ENCODE assay signal across 8 mouse cellular contexts in genomic region chr13:21158071-21158470, GRCm38 (mm10). TPM values are rescaled to one million over a fixed set of nuclear protein-coding genes. Genes with fewer than 3 reads are reported as not detected.
DNase-seq lines count a peak whose midpoint lies in the region; ATAC-seq and TF ChIP-seq lines count a peak whose summit lies in the region.

No protein-coding gene starts in this region.

- H3K36me3 ChIP-seq in lung, postnatal 0 days (ENCODE audit: insufficient read depth, low read length), result no peaks in the 10 kb centered on the region
- H3K36me3 ChIP-seq in limb, embryonic 13.5 days, result no peaks in the 10 kb centered on the region
- no peaks in the 10 kb centered on the region for H3K36me3 ChIP-seq in stomach, embryonic 14.5 days (ENCODE audit: control insufficient read depth, insufficient read depth, low read length)

- 0 out of 2 replicates have a peak, but pooled peaks cover 8% of the 10 kb centered on the region for H3K4me1 ChIP-seq in lung, postnatal 0 days (ENCODE audit: insufficient read depth, low read depth, low read length)
- 0 out of 2 replicates have a peak, but pooled peaks cover 5% of the 10 kb centered on the region for H3K4me1 ChIP-seq in limb, embryonic 13.5 days
- no peaks in the 10 kb centered on the region for H3K4me1 ChIP-seq in stomach, embryonic 14.5 days (ENCODE audit: control insufficient read depth, insufficient read depth, low read length)

- peak; percentile 22 for DNase-seq in cerebellum, adult 9-10 months
- DNase-seq in cerebellum, adult 11 months, result no peak
- no peak for DNase-seq in lung, postnatal 0 days (ENCODE audit: low spot score)
- DNase-seq in lung, postnatal 14 days, result no peak
- no peak for DNase-seq in kidney, postnatal 14 days
- no peak for DNase-seq in frontal cortex, postnatal 36 days (ENCODE audit: low spot score in 2 of 2)

- WGBS in lung, postnatal 0 days, result 10% methylated on average over 9 of the region's 9 CpGs
- 7% methylated on average over 9 of the region's 9 CpGs for WGBS in limb, embryonic 13.5 days
- WGBS in stomach, embryonic 14.5 days, result 12% methylated on average over 9 of the region's 9 CpGs

- no peak overlapping the region for H3K9ac ChIP-seq in lung, postnatal 0 days (replicated peaks; ENCODE audit: low read depth)
- no peak overlapping the region; the same call in 1 of the 2 replicates for H3K9ac ChIP-seq in limb, embryonic 13.5 days
- no peak overlapping the region for H3K9ac ChIP-seq in stomach, embryonic 14.5 days (replicated peaks; ENCODE audit: low read depth, low read length)

- no peak overlapping the region; the same call in 1 of the 2 replicates for H3K4me2 ChIP-seq in lung, postnatal 0 days (replicated peaks; ENCODE audit: low read depth, low read length)
- peak overlapping the region; percentile 96 for H3K4me2 ChIP-seq in limb, embryonic 13.5 days (replicated peaks)
- H3K4me2 ChIP-seq in stomach, embryonic 14.5 days (replicated peaks; ENCODE audit: low read depth, low read length), result peak overlapping the region; percentile 62

- H3K27ac ChIP-seq in lung, postnatal 0 days (ENCODE audit: low read length), result no peak overlapping the region
- H3K27ac ChIP-seq in limb, embryonic 13.5 days, result no peak overlapping the region
- no peak overlapping the region for H3K27ac ChIP-seq in stomach, embryonic 14.5 days (ENCODE audit: low read length)

- ATAC-seq in lung, postnatal 0 days, result no peak
- ATAC-seq in limb, embryonic 13.5 days (ENCODE audit: low FRiP score, low read depth), result no peak
- ATAC-seq in stomach, embryonic 14.5 days (ENCODE audit: insufficient number of reproducible peaks, insufficient read depth, low FRiP score, low read depth), result no peak

- H3K9me3 ChIP-seq in lung, postnatal 0 days (ENCODE audit: low read length), result no peaks in the 10 kb centered on the region
- H3K9me3 ChIP-seq in limb, embryonic 13.5 days, result no peaks in the 10 kb centered on the region
- H3K9me3 ChIP-seq in stomach, embryonic 14.5 days (ENCODE audit: control insufficient read depth, low read depth, low read length), result no peaks in the 10 kb centered on the region

- TF ChIP-seq CTCF in lung, postnatal 0 days (IDR thresholded peaks at IDR 0.05), result 0 out of 2 replicates have a peak, but pooled peaks have one; percentile 19

- no peak for TF ChIP-seq EP300 in lung, postnatal 0 days (IDR thresholded peaks at IDR 0.05)

- H3K27me3 ChIP-seq in lung, postnatal 0 days (replicated peaks; ENCODE audit: insufficient read depth, low read length), result no peaks in the 10 kb centered on the region
- no peaks in the 10 kb centered on the region; the same call in 1 of the 2 replicates for H3K27me3 ChIP-seq in limb, embryonic 13.5 days
- no peaks in the 10 kb centered on the region for H3K27me3 ChIP-seq in stomach, embryonic 14.5 days (ENCODE audit: control insufficient read depth, insufficient read depth, low read length)

- H3K4me3 ChIP-seq in lung, postnatal 0 days (ENCODE audit: low read depth, low read length), result no peak overlapping the region
- H3K4me3 ChIP-seq in limb, embryonic 13.5 days, result peak overlapping the region; percentile 64
- peak overlapping the region; percentile 49 for H3K4me3 ChIP-seq in stomach, embryonic 14.5 days (ENCODE audit: low read depth, low read length)

RNA-seq across cellular contexts. Expression of gene Olfr1368, which starts 12.4 kb away (rescaled TPM):
- polyA plus RNA-seq in lung, postnatal 0 days (2015; fragmentation: Nextera tagmentation; extraction: Ambion mirVana), result not detected in 2 replicates
- not detected in 2 replicates for polyA plus RNA-seq in limb, embryonic 13.5 days (2015; fragmentation: Nextera tagmentation; extraction: Ambion mirVana)
- not detected in 2 replicates for polyA plus RNA-seq in stomach, embryonic 14.5 days (2014; fragmentation: Nextera tagmentation; extraction: Ambion mirVana)

RNA-seq across cellular contexts. Expression of gene Trim27, which starts 21.2 kb away (rescaled TPM):
- 61.2 and 63.3 TPM in 2 replicates for polyA plus RNA-seq in lung, postnatal 0 days (2015; fragmentation: Nextera tagmentation; extraction: Ambion mirVana)
- polyA plus RNA-seq in limb, embryonic 13.5 days (2015; fragmentation: Nextera tagmentation; extraction: Ambion mirVana), result 139 and 140 TPM in 2 replicates
- polyA plus RNA-seq in stomach, embryonic 14.5 days (2014; fragmentation: Nextera tagmentation; extraction: Ambion mirVana), result 123 and 128 TPM in 2 replicates

RNA-seq across cellular contexts. Expression of gene Olfr263, which starts 28.6 kb away (rescaled TPM):
- polyA plus RNA-seq in lung, postnatal 0 days (2015; fragmentation: Nextera tagmentation; extraction: Ambion mirVana), result not detected in 2 replicates
- polyA plus RNA-seq in limb, embryonic 13.5 days (2015; fragmentation: Nextera tagmentation; extraction: Ambion mirVana), result not detected in 2 replicates
- polyA plus RNA-seq in stomach, embryonic 14.5 days (2014; fragmentation: Nextera tagmentation; extraction: Ambion mirVana), result not detected in 2 replicates

RNA-seq across cellular contexts. Expression of gene Olfr1369-ps1, which starts 46.8 kb away (rescaled TPM):
- not detected in 2 replicates for polyA plus RNA-seq in lung, postnatal 0 days (2015; fragmentation: Nextera tagmentation; extraction: Ambion mirVana)
- 0.06 TPM in 1 of 2 replicates, not detected in the other for polyA plus RNA-seq in limb, embryonic 13.5 days (2015; fragmentation: Nextera tagmentation; extraction: Ambion mirVana)
- not detected in 2 replicates for polyA plus RNA-seq in stomach, embryonic 14.5 days (2014; fragmentation: Nextera tagmentation; extraction: Ambion mirVana)
